Comparison of ENCODE assay signal across 15 mouse cellular contexts in genomic region chr11:86497908-86498307, GRCm38 (mm10). TPM values are rescaled to one million over a fixed set of nuclear protein-coding genes. Genes with fewer than 3 reads are reported as not detected.
DNase-seq lines count a peak whose midpoint lies in the region; ATAC-seq and TF ChIP-seq lines count a peak whose summit lies in the region.
"Had no signal": no experiment of that assay in that cellular context is flagged by ENCODE, and none has a peak within 500 bp of the region (broad histone marks: within the 10 kb centered on the region; RNA-seq: fewer than 3 reads in every experiment).

No protein-coding gene starts in this region.

- WGBS in midbrain, postnatal 0 days, result 84% methylated on average over 3 of the region's 3 CpGs
- 83% methylated on average over 3 of the region's 3 CpGs for WGBS in midbrain, embryonic 11.5 days
- whole genome bisulfite sequencing in midbrain, embryonic 15.5 days, result 76% methylated on average over 3 of the region's 3 CpGs

- no peak for DNase-seq in gastrocnemius, adult 2 months
- DNase-seq in gastrocnemius, postnatal 36 days, result no peak
- DNase-seq in midbrain, postnatal 0 days (ENCODE audit: low spot score), result peak; percentile 22
- no peak for DNase-seq in midbrain, embryonic 11.5 days (ENCODE audit: low spot score, missing footprints)
- DNase-seq in ZHBTc4 (ENCODE audit: low read depth, low spot score), result peak; percentile 81
- DNase-seq in splenic B cell, adult 2 months (ENCODE audit: low read depth, low spot score), result peak; percentile 20
- DNase-seq in frontal cortex, postnatal 10 days (ENCODE audit: low spot score in 2 of 2), result no peak
- DNase-seq: adrenal gland, postnatal 10 days; cerebellum, adult 9-11 months; kidney, postnatal 25 days; midbrain, embryonic 14.5 days; right cerebral cortex, postnatal 4 days had no signal

- H3K27me3 ChIP-seq in midbrain, postnatal 0 days (ENCODE audit: insufficient read depth, low read length), result no peaks in the 10 kb centered on the region
- no peaks in the 10 kb centered on the region for H3K27me3 ChIP-seq in midbrain, embryonic 11.5 days (ENCODE audit: control insufficient read depth, insufficient read depth, low read length)
- no peaks in the 10 kb centered on the region for H3K27me3 ChIP-seq in splenic B cell, adult 2 months (ENCODE audit: control insufficient read depth, insufficient read depth, low read length, poor library complexity, severe bottlenecking)
- H3K27me3 ChIP-seq in midbrain, embryonic 15.5 days (replicated peaks), result no peaks in the 10 kb centered on the region

- H3K9ac ChIP-seq in midbrain, postnatal 0 days (replicated peaks; ENCODE audit: low read length, poor library complexity, severe bottlenecking), result no peak overlapping the region
- no peak overlapping the region for H3K9ac ChIP-seq in midbrain, embryonic 11.5 days (ENCODE audit: low read length)
- H3K9ac ChIP-seq in midbrain, embryonic 15.5 days, result no peak overlapping the region
- H3K9ac ChIP-seq: hindbrain, embryonic 14.5 days had no signal

- H3K4me1 ChIP-seq in midbrain, postnatal 0 days (ENCODE audit: insufficient read depth, low read length), result no peaks in the 10 kb centered on the region
- H3K4me1 ChIP-seq in midbrain, embryonic 11.5 days (ENCODE audit: control insufficient read depth, insufficient read depth, low read length), result no peaks in the 10 kb centered on the region
- no peaks in the 10 kb centered on the region for H3K4me1 ChIP-seq in midbrain, embryonic 15.5 days

- H3K36me3 ChIP-seq in midbrain, postnatal 0 days (ENCODE audit: insufficient read depth, low read length), result peaks cover 10% of the 10 kb centered on the region
- peaks cover 2% of the 10 kb centered on the region; the same call in 1 of the 2 replicates for H3K36me3 ChIP-seq in midbrain, embryonic 11.5 days (ENCODE audit: control insufficient read depth, insufficient read depth, low read length)
- H3K36me3 ChIP-seq in splenic B cell, adult 2 months (ENCODE audit: control insufficient read depth, insufficient read depth, low read length, poor library complexity, severe bottlenecking), result peaks cover 15% of the 10 kb centered on the region
- H3K36me3 ChIP-seq in midbrain, embryonic 15.5 days (replicated peaks), result peaks cover 5% of the 10 kb centered on the region; the same call in 1 of the 2 replicates

- no peaks in the 10 kb centered on the region for H3K9me3 ChIP-seq in midbrain, postnatal 0 days (ENCODE audit: low read length)
- no peaks in the 10 kb centered on the region for H3K9me3 ChIP-seq in midbrain, embryonic 11.5 days (ENCODE audit: control insufficient read depth, low read length)
- H3K9me3 ChIP-seq in midbrain, embryonic 15.5 days, result no peaks in the 10 kb centered on the region

- no peak for ATAC-seq in midbrain, postnatal 0 days (ENCODE audit: low FRiP score)
- ATAC-seq in midbrain, embryonic 11.5 days (ENCODE audit: low FRiP score), result no peak
- ATAC-seq in midbrain, embryonic 15.5 days (replicated peaks), result no peak

- TF ChIP-seq CTCF in gastrocnemius, adult 2 months (IDR thresholded peaks at IDR 0.05), result peak; percentile 27; the same call in 1 of the 2 replicates
- peak; percentile 49 for TF ChIP-seq CTCF in midbrain, postnatal 0 days (IDR thresholded peaks at IDR 0.05)

- no peak overlapping the region for H3K4me2 ChIP-seq in midbrain, postnatal 0 days (ENCODE audit: low read depth, low read length, poor library complexity, severe bottlenecking)
- no peak overlapping the region for H3K4me2 ChIP-seq in midbrain, embryonic 11.5 days
- H3K4me2 ChIP-seq in midbrain, embryonic 15.5 days, result no peak overlapping the region
- H3K4me2 ChIP-seq: heart, embryonic 11.5 days; hindbrain, embryonic 14.5 days had no signal

- intact Hi-C loops in gastrocnemius, adult 2 months (cut with DNase I), result loop anchor here (10.0 kb wide), 1 partner anchor 213 kb away; no protein-coding TSS in a partner anchor
- intact Hi-C loops in gastrocnemius, postnatal 36 days (cut with DNase I), result no loop called here

- no peak overlapping the region for H3K27ac ChIP-seq in gastrocnemius, adult 2 months
- no peak overlapping the region for H3K27ac ChIP-seq in midbrain, postnatal 0 days (ENCODE audit: low read depth, low read length)
- H3K27ac ChIP-seq in midbrain, embryonic 11.5 days (ENCODE audit: low read depth, low read length), result no peak overlapping the region
- H3K27ac ChIP-seq in midbrain, embryonic 15.5 days, result no peak overlapping the region
- H3K27ac ChIP-seq: hindbrain, embryonic 14.5 days had no signal

- no peak overlapping the region for H3K4me3 ChIP-seq in gastrocnemius, adult 2 months
- no peak overlapping the region for H3K4me3 ChIP-seq in midbrain, postnatal 0 days (ENCODE audit: low read depth, low read length)
- no peak overlapping the region for H3K4me3 ChIP-seq in midbrain, embryonic 11.5 days (ENCODE audit: low read depth, low read length)
- no peak overlapping the region for H3K4me3 ChIP-seq in midbrain, embryonic 15.5 days

RNA-seq across cellular contexts. Expression of gene Rnft1, which starts 13.5 kb away (rescaled TPM):
- 10 to 100 TPM; 42.1 to 45.2 TPM for total RNA-seq in gastrocnemius, adult 2 months (2021)
- total RNA-seq in gastrocnemius, postnatal 36 days (2021), result 10 to 100 TPM; 39.5 to 42.6 TPM
- total RNA-seq in midbrain, postnatal 0 days (2014; rRNA removed), result 6.2 and 9.3 TPM in 2 replicates
- 9.7 and 11.6 TPM in 2 replicates for polyA plus RNA-seq in midbrain, postnatal 0 days (2015; fragmentation: Nextera tagmentation; extraction: Ambion mirVana)
- 23.7 and 25.1 TPM in 2 replicates for polyA plus RNA-seq in midbrain, embryonic 11.5 days (2014; fragmentation: Nextera tagmentation; extraction: Ambion mirVana)
- polyA plus RNA-seq in midbrain, embryonic 15.5 days (2015; fragmentation: Nextera tagmentation; extraction: Ambion mirVana), result 16.0 and 16.8 TPM in 2 replicates

RNA-seq across cellular contexts. Expression of gene Rps6kb1, which starts 46.7 kb away (rescaled TPM):
- 10 to 100 TPM; 21.1 to 22.3 TPM for total RNA-seq in gastrocnemius, adult 2 months (2021)
- total RNA-seq in gastrocnemius, postnatal 36 days (2021), result 10 to 100 TPM; 19.4 to 22.6 TPM
- total RNA-seq in midbrain, postnatal 0 days (2014; rRNA removed), result 35.6 and 47.9 TPM in 2 replicates
- polyA plus RNA-seq in midbrain, postnatal 0 days (2015; fragmentation: Nextera tagmentation; extraction: Ambion mirVana), result 53.7 and 59.6 TPM in 2 replicates
- 54.1 and 62.2 TPM in 2 replicates for polyA plus RNA-seq in midbrain, embryonic 11.5 days (2014; fragmentation: Nextera tagmentation; extraction: Ambion mirVana)
- polyA plus RNA-seq in midbrain, embryonic 15.5 days (2015; fragmentation: Nextera tagmentation; extraction: Ambion mirVana), result 49.5 and 53.2 TPM in 2 replicates

RNA-seq across cellular contexts. Expression of gene Tubd1, which starts 46.9 kb away (rescaled TPM):
- total RNA-seq in gastrocnemius, adult 2 months (2021), result 1 to 10 TPM; 6.9 to 8.5 TPM
- total RNA-seq in gastrocnemius, postnatal 36 days (2021), result 1 to 10 TPM; 5.5 to 6.5 TPM
- 1.7 and 2.7 TPM in 2 replicates for total RNA-seq in midbrain, postnatal 0 days (2014; rRNA removed)
- 4.5 and 5.0 TPM in 2 replicates for polyA plus RNA-seq in midbrain, postnatal 0 days (2015; fragmentation: Nextera tagmentation; extraction: Ambion mirVana)
- polyA plus RNA-seq in midbrain, embryonic 11.5 days (2014; fragmentation: Nextera tagmentation; extraction: Ambion mirVana), result 11.2 and 15.1 TPM in 2 replicates
- 6.8 and 6.9 TPM in 2 replicates for polyA plus RNA-seq in midbrain, embryonic 15.5 days (2015; fragmentation: Nextera tagmentation; extraction: Ambion mirVana)

Comparison
In these comparisons a context has a peak if more than half of its experiments do, and no peak if none do; other contexts are left out.
1. DNase-seq: peak in midbrain, postnatal 0 days (single experiment), ZHBTc4 (single experiment) and splenic B cell, adult 2 months (single experiment); none in gastrocnemius, adult 2 months (single experiment), gastrocnemius, postnatal 36 days (0 of 2), midbrain, embryonic 11.5 days (single experiment) and frontal cortex, postnatal 10 days (0 of 2).